ENCODE assay signal across 11 mouse cellular contexts in genomic region chr2:51752941-51753564, GRCm38 (mm10).
DNase-seq lines count a peak whose midpoint lies in the region; ATAC-seq lines count a peak whose summit lies in the region.
"Had no signal": no experiment of that assay in that cellular context is flagged by ENCODE, and none has a peak within 500 bp of the region (broad histone marks: within the 10 kb centered on the region; RNA-seq: fewer than 3 reads in every experiment).

No protein-coding gene starts in this region.

- intact Hi-C loops in left cerebral cortex, postnatal 4 days (cut with DNase I), result no loop called here

- 12% methylated on average over 12 of the region's 12 CpGs for WGBS in hindbrain, embryonic 15.5 days
- WGBS in neural tube, embryonic 15.5 days, result 10% methylated on average over 12 of the region's 12 CpGs
- 64% methylated on average over 12 of the region's 12 CpGs for WGBS in liver, embryonic 12.5 days (ENCODE audit: insufficient replicate concordance)

- peak; percentile 88 for ATAC-seq in hindbrain, embryonic 15.5 days (ENCODE audit: low FRiP score, low read depth)
- peak; percentile 68; the same call in 1 of the 2 replicates for ATAC-seq in neural tube, embryonic 15.5 days (ENCODE audit: low FRiP score)
- ATAC-seq in liver, embryonic 12.5 days, result no peak

- no peaks in the 10 kb centered on the region for H3K9me3 ChIP-seq in hindbrain, embryonic 15.5 days
- H3K9me3 ChIP-seq in neural tube, embryonic 15.5 days (replicated peaks), result no peaks in the 10 kb centered on the region
- H3K9me3 ChIP-seq in liver, embryonic 12.5 days (replicated peaks), result no peaks in the 10 kb centered on the region
- H3K9me3 ChIP-seq: stomach, embryonic 15.5 days had no signal

- peak; percentile 78 for DNase-seq in left cerebral cortex, postnatal 4 days
- DNase-seq in left cerebral cortex, adult 11 months (ENCODE audit: low spot score), result no peak
- DNase-seq in cerebellum, postnatal 36 days, result peak; percentile 49 to 50
- DNase-seq in lung, postnatal 25 days (ENCODE audit: low spot score), result no peak
- DNase-seq in spleen, postnatal 14 days (ENCODE audit: low spot score in 2 of 2), result no peak
- DNase-seq: kidney, adult 8-10 months had no signal

- peak overlapping the region; percentile 32 for H3K4me2 ChIP-seq in hindbrain, embryonic 15.5 days
- H3K4me2 ChIP-seq in neural tube, embryonic 15.5 days, result peak overlapping the region; percentile 31
- no peak overlapping the region for H3K4me2 ChIP-seq in liver, embryonic 12.5 days
- H3K4me2 ChIP-seq: stomach, embryonic 15.5 days had no signal

- no peaks in the 10 kb centered on the region for H3K36me3 ChIP-seq in hindbrain, embryonic 15.5 days
- no peaks in the 10 kb centered on the region for H3K36me3 ChIP-seq in neural tube, embryonic 15.5 days
- H3K36me3 ChIP-seq in liver, embryonic 12.5 days, result no peaks in the 10 kb centered on the region
- H3K36me3 ChIP-seq: stomach, embryonic 15.5 days had no signal

- H3K4me3 ChIP-seq in hindbrain, embryonic 15.5 days, result no peak overlapping the region
- no peak overlapping the region for H3K4me3 ChIP-seq in neural tube, embryonic 15.5 days (replicated peaks)
- no peak overlapping the region for H3K4me3 ChIP-seq in liver, embryonic 12.5 days
- H3K4me3 ChIP-seq: stomach, embryonic 15.5 days had no signal

- peaks cover 16% of the 10 kb centered on the region for H3K4me1 ChIP-seq in hindbrain, embryonic 15.5 days (replicated peaks)
- peaks cover 14% of the 10 kb centered on the region for H3K4me1 ChIP-seq in neural tube, embryonic 15.5 days
- no peaks in the 10 kb centered on the region for H3K4me1 ChIP-seq in liver, embryonic 12.5 days
- H3K4me1 ChIP-seq: stomach, embryonic 15.5 days had no signal

- H3K27me3 ChIP-seq in hindbrain, embryonic 15.5 days, result no peaks in the 10 kb centered on the region
- H3K27me3 ChIP-seq in neural tube, embryonic 15.5 days (replicated peaks), result no peaks in the 10 kb centered on the region
- no peaks in the 10 kb centered on the region for H3K27me3 ChIP-seq in liver, embryonic 12.5 days (replicated peaks)
- H3K27me3 ChIP-seq: stomach, embryonic 15.5 days had no signal

- 0 out of 2 replicates have a peak overlapping the region, but pooled peaks have one; percentile 38 for H3K27ac ChIP-seq in hindbrain, embryonic 15.5 days (replicated peaks)
- no peak overlapping the region; the same call in 1 of the 2 replicates for H3K27ac ChIP-seq in neural tube, embryonic 15.5 days (replicated peaks)
- H3K27ac ChIP-seq in liver, embryonic 12.5 days, result no peak overlapping the region
- H3K27ac ChIP-seq: macrophage; stomach, embryonic 15.5 days had no signal

- H3K9ac ChIP-seq in hindbrain, embryonic 15.5 days, result no peak overlapping the region
- no peak overlapping the region for H3K9ac ChIP-seq in neural tube, embryonic 15.5 days (replicated peaks)
- no peak overlapping the region for H3K9ac ChIP-seq in liver, embryonic 12.5 days
- H3K9ac ChIP-seq: stomach, embryonic 15.5 days had no signal

Comparison
In these comparisons a context has a peak if more than half of its experiments do, and no peak if none do; other contexts are left out.
1. DNase-seq: peak in left cerebral cortex, postnatal 4 days (single experiment) and cerebellum, postnatal 36 days (2 of 2); none in left cerebral cortex, adult 11 months (single experiment), lung, postnatal 25 days (single experiment) and spleen, postnatal 14 days (0 of 2).